Mouse (Mus musculus): ENCODE results near the gene Dvl2.

Dvl2 gene

DNA sequence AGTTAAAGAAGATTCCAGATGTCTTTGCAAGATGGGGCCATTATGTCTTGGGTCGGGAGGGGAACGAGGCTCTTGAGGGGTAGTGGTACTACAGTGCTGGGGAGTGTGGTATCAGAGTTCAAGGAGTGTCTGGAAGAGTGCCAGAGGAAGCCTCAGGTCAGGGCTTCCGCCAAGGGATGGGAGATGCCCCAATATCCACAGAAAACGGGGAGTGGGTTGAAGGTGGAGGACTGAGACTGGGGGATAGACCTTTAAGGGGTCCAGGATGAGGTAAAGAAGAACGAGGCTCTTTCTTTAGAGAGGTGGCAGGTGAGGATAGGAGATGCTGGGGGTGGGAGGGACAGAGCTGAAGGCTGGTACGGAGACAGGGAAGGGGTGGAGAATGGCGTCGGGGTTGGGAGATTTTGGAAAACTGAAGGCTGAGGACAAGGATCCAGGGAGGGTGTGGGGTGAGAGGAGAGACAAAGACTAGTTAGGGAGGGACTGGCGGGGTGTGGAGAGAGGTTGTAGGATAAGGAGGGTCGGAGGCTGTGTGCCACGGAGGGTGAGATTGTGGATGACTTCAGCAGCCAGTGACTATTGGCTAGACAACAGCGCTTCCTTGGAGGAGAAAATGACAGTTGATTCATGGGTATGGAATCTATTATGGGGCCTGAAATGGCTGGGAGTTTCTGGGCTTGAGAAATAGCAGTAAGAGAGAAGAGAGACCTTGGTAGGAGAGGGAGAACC lies 28.2 kb downstream of the Dvl2 start:
- DNase-seq (ENCODE audit: low spot score in 2 of 2): no peak

DNA sequence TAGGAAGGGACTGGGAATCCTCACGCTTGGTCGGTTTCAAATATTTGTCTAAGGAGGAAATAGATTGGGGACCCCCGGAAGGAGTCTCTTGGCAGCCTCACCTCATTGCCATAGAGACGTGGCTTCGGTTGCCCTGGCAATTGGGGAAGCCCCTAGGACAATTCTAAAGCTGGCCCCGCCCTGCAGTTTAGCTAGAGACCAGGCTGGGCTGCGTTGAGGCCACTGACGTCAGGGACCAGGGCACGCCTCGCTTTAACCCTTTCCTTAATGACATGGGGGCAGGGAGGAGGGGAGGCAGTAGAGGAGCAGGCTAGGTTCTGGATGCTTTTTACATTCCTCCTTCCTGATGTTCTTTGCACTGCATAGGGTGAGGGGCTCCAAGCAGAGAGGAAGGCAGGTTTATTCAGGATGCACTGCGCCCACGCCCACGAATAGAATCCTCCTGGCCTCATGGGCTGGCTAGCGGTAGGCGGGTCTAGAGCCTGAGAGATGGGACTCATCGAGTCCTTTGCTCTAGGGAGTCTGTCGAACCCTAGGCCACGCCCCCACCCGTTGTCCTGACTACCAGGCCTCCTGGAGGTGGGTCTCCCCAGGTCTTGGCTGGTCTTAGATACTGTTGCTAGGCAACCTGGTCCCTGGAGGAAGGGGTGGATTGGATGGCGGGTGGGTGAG lies 28.9 kb downstream of the Dvl2 start:
- DNase-seq (ENCODE audit: low spot score in 2 of 2): peak; percentile 90 to 93

DNA sequence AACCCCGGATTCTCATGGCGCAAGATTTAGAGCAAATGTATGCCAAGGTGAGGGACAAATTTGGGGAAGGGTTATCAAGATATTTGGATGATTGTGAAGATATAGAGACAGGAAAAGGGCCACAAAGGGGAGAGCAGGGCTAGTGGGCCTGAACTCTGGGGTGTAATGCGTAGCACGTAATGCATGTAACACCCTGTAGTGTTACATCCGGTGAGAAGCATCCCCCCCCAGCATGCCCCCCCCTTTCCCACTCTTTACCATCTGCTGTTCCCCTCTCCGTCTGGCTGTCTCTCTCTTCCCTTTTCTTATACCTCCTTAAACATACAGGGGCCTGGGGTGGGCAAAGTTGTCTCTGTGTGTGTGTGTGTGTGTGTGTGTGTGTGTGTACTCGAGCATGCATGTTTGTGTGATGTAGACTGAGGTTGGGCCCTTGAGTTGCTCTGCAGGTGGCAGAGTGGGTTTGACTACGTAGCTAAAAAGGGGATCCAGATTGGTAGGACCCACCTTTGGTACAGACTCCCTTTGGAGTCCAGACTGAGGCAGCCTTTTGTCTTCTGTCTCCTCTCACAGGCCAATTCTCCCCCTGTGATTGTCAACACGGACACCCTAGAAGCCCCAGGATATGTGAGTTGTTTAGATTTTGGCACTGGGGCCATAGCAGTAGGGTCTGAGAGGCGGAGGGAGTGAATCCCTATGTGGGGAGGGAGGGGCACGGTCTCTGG lies 29.6 kb downstream of the Dvl2 start:
- no peak for DNase-seq (ENCODE audit: low spot score in 2 of 2)

DNA sequence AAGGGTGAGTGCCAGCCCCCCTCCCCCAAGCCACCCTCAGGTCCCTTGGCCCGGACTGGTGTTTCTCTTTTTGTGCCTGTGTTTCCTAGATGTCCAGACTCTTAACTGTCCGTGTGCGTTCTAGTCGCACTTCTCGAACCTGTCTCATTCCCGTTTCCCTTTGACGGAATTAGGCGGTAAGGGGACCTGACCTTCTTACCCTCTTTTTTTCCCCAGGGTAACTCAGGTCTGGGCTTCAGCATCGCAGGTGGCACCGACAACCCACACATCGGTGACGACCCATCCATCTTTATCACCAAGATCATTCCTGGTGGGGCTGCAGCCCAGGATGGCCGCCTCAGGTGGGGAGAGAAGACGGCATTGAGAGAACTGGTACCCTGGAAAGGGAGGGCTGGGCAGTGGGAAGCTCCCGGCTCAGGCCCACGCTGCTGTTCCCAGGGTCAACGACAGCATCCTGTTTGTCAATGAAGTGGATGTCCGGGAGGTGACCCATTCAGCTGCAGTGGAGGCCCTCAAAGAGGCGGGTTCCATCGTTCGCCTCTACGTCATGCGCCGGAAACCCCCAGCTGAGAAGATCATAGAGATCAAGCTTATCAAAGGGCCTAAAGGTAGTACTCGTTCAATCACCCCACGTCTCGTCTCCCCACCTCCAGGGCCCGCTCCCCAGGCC lies 30.4 kb downstream of the Dvl2 start:
- no peak for DNase-seq (ENCODE audit: low spot score in 2 of 2)

DNA sequence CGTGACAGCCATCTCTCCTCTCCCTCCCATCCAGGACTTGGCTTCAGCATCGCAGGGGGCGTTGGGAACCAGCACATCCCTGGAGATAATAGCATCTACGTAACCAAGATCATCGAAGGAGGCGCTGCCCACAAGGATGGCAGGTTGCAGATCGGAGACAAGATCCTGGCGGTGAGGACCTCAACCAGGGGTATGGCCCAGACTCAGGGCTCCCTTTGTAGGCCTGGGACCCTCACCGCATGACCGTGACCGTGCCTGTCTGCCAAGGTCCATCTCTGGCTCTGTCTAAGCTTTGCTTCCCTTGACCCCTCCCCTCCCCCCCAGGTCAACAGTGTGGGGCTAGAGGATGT lies 30.9 kb downstream of the Dvl2 start:
- no peak for DNase-seq (ENCODE audit: low spot score in 2 of 2)

DNA sequence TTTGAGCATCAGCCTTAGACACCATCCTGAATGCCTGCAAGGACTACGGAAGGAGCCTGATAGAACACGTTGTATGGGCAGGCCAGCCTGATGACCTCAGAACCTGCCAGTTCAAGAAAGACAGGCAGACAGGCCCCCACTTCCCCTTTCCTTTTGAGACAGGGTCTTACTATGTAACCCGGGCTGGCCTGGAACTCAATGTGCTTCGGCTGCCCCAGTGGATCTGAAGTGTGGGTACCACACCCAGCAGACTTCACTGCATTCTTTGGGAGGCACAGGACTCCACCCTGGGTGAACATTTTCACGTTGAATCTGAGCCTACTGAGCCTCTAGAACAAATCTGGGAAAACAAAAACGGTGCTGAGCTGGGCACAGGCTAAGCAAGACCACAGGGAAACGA lies 37.8 kb downstream of the Dvl2 start:
- DNase-seq (ENCODE audit: low spot score in 2 of 2): no peak

DNA sequence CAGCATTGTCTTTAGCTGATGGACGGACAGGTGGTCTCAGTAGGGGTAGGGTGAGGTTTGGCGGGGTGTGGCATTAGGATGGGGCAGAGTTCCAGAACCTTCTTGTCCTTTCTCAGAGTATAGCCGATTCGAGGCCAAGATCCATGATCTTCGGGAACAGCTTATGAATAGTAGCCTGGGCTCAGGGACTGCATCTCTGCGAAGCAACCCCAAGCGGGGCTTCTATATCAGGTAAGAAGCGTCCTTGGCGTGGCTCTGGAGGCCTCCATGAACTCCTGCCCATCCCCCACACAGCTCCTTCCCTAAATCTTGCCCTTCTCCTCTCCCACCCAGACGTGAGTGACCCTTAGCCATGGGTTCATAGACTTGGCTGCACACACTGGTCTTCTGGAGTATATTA lies 39.2 kb downstream of the Dvl2 start:
- no peak for DNase-seq (ENCODE audit: low spot score in 2 of 2)

DNA sequence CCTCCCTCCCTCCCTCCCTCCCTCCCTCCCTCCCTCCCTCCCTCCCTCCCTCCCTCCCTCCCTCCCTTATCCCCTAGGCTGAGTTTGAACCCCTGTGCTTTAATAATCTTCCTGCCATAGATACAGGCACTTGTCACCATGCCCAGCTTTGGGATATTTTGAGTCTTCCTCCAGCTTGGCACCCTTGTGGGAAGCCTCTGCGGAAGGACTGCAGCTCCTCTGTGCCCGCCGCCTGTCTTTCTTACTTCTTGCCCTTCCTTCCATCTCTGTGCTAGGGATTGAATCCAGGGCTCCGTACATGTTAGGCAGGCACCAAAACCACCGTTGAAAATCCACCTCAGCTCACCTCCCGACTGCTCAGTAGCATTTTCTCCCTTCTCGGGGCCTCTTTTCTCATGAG lies 39.8 kb downstream of the Dvl2 start:
- no peak for DNase-seq (ENCODE audit: low spot score in 2 of 2)

DNA sequence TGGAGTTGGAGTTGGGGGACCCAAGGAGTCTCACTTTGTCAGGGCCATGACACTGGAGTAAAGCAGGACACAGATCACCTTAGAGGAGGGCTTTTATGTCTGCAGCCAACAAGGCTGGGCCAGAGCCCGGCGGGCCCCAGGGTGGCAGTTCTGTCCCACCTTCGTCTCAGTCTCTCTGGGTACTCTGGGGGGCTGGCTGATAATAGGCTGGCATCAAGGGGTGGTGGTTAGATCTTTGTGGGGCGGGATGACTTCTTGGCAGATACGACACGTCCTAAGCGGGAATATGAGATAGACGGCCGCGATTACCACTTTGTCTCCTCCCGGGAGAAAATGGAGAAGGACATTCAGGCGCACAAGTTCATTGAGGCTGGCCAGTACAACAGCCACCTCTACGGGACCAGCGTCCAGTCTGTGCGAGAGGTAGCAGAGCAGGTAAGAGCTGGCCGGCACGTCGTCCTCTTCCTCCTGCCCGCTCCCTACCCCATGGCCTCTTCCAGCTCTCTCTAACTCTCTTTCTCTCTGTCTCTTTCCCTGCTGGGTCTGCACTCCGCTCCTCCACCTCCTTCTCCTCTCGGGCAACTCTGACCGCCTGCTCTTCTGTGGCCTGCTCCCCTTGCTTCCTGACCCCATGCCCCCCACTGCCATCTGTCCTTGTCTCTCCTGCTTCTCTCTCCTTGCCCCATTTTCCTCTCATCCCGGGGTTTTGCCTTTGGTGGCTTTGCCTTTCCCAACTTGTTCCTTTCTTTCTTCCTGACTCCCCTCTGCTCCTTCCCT lies 42.1 kb downstream of the Dvl2 start:
- no peak for DNase-seq (ENCODE audit: low spot score in 2 of 2)

DNA sequence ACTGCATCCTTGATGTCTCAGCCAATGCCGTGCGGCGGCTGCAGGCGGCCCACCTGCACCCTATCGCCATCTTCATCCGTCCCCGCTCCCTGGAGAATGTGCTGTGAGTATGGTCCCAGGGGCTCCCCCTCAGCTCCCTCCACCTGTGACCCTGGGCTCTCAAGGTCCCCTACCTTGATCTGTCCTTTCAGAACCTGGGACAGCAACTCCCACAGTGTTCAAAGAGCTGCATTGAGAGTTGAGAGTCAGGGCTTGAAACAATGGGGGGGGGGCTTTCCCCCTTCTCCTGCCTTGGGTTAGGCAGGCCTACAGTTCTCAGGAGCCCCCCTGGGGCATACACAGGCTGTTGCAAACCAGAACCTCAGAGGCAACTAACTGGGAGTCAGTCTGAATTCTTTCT lies 43.3 kb downstream of the Dvl2 start:
- DNase-seq (ENCODE audit: low spot score in 2 of 2): no peak

DNA sequence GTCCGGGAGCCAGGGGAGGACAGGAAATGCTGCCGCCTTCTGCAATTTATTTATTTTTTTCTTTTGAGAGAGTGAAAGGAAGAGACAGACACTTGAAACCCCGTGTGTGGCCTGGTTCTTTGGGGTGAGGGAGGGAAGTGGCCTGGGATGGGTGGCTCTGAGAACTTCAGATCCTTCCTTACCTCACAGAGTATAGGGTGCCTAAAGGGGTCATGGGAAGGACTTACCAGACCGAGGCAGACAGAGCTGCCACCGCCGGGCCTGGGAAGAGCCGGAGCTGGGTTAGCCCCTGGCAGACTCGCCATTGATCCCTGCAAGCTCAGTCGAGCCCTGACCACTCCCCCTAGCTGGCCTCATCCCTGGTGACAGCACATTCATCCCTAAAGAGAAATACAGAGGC lies 45.0 kb downstream of the Dvl2 start:
- DNase-seq (ENCODE audit: low spot score in 2 of 2): no peak

DNA sequence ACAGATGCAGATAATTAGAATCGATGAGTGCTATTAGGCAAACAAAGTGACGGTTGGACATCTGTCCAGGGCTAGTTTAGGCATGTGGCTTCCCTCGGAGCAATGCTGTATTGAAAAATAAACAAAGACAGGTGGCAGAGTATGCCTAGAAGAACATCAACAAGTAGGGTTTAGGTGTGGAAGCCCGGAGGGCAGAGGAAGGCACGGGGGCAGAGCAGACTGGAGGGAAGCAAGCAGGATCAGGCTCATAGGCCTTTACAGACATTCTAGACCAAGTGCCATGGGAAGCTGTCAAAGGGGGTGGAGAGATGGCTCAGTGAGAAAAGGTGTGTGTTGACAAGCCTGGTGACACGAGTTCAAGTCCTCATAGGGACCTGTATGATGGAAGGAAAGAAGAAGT lies 49.0 kb downstream of the Dvl2 start:
- no peak for DNase-seq (ENCODE audit: low spot score in 2 of 2)

DNA sequence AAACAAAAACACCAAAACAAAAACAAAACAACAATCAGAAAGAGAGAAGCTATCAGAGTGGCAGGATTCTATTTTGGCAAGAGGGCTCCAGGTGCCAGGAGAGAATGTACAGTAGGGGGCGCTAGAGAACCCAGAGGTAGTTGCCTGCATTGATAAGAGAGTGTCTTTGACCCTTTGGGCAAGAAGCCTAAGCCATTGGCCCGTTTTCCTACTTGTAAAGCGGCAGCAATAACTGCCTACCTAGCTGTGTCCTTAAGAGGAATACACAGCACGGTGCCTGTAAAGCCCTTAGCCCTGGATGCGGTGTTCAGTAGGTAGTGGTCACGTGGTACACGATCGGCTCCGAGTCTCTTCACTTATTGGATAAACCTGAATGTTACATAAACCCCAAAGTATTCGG lies 49.4 kb downstream of the Dvl2 start:
- DNase-seq (ENCODE audit: low spot score in 2 of 2): peak in 1 of 2 experiments; percentile 34

DNA sequence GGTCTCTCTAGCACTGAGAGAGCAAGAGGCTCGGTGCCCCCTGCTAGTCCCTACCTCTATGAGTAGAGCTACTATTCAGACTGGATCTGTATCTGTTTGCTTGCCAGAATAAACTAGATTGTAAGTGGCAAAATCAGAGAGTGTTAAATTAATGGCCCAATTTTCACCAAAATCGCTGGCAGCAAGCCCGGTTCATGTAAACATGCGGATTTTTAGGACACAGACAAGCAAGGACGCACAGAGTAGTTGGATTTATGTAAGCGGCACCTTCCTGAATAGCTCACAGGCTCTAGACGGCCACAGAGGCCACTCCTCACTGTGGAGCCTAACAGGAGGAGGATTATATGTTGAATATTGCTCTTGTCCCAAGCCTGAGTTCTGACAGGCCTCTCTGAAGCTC lies 52.8 kb downstream of the Dvl2 start:
- DNase-seq (ENCODE audit: low spot score in 2 of 2): no peak

DNA sequence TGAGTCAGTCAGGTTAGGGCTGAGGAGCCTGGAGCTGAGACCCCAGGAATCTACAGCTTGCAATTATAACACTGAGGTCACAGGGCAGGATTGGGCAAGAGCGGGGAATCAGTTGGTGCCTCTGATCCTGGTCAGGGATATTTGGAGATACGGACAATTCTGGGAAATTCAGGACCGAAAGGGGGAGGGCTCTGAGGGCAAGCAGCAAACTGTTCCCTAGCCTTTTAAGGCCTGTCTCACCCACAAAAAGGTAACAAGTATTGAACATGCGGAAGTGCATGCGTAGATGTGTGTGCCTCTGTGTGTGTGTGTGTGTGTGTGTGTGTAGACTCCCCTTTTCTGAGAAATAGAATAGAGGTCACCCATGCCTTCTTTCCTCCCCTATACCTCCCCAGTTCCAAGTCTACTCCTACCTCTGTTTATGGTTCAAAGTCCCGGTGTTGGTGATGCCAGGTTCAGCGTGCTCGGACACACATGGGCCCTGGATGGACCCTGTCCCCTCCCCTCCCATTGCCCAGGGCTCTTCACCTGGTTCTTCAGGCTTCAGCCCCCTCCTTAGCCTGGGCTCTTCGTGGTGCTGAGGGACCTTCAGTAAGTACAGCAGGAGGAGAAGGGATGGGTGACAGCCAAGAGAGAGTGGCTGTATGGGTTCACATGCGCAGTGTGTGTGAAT lies 53.6 kb downstream of the Dvl2 start, which contains the start of gene Asgr1:
Gene Asgr1, plus strand, starts transcription at position 188 of the 673 bp plus-strand sequence.
- no peak for DNase-seq (ENCODE audit: low spot score in 2 of 2)

DNA sequence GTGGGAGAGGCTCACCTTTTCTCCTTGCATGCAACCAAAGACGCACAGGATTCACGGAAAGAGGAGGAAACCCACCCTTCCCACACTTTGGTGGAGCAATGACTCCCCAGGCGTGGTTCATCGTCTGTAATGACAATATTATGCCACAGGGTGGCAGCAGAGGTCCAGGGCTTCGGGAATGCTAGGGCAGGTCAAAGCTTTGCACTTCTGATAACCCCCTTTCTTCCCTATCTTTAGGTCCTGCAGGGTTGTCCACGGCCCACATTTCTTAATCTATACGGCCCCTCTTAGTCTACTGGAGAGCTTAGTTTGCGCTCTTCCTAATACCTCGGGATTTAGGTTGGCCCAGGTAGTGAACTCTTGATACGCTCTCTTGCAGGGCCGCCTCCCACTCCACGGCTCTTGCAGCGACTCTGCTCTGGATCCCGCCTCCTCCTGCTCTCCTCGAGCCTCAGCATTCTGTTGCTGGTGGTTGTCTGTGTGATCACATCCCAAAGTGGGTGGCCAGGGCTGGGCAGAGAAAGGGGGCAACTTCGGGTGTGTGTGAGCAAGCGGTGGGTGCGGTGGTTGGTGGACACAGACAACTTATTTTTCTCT lies 55.3 kb downstream of the Dvl2 start:
- DNase-seq (ENCODE audit: low spot score in 2 of 2): peak; percentile 64 to 68

DNA sequence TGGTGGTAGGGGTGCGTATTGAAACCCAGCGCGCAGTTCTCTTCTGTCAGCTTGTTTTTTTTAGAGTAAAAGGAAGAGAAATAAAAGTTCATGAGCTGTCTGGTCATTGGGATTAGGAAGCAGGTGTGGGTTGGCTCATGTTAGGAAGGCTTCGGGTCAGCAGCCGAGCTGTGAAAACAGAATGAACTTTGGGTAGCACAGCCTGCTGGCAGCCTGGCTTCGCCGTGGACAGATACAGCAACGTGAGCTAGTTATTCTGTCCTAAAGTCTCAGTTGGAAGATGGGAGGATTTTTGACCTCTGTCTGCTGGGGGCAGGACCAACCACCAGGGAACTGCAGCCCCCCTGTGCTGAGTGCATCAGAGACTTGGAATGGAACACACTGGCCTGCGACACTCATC lies 57.4 kb downstream of the Dvl2 start:
- no peak for DNase-seq (ENCODE audit: low spot score in 2 of 2)

DNA sequence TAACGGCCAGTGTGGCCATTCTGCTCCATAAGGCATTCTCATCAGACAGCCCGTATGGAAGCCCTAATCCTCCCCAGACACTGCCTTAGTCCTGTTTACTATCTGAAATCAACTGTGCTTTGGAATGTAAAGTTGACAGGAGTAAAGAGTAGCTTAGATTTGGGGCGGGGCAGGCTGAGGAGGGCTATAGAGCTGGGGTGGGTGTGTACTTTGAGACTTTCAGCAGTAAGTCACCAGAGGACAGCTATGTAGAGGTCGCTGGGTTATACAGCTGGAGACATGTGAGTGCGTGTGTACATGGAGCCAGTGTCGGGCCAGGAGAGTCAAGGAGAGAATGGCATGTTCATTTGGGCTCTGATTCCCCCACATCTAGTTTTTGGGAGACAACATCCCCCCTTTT lies 59.5 kb downstream of the Dvl2 start:
- no peak for DNase-seq (ENCODE audit: low spot score in 2 of 2)

Data from natural killer cell, adult 2 months (primary cell).